ENCODE assay signal across 11 mouse cellular contexts in the genomic region with DNA sequence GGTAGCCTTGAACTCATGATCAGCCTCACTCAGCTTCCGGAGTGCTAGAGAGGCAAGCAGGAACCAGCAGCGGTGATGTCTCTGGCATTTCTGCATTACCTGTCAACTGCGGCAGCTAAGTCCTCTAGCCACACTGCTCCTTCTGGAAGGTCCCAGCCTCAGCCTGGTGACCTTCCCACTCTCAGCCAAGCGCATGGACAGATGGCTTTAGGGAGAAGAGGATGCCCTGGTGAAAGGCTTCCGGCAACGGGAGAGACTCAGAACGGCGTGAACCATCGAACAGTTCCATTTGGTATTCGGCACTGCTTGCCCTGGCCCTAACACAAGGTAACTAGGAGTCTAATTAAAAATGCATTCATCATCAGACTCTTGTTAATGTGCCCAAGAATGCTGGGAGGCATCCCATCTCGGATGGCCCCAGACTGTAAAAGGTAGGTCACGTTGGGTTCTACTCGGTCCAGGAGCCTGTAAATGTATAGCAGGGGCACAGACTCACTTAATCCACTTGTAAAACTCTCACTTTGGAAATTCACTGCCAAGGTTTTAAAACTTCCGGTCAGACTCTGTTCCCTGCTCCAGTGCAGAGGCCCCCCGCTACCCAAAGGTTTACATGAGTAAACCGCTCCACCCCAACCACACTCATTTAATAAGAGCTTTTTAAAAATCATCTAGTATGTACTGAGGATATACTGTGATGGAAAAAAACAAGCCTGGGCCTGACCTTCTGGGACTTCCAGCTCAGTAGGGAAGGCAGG. TPM values are rescaled to one million over a fixed set of nuclear protein-coding genes. Genes with fewer than 3 reads are reported as not detected.
DNase-seq lines count a peak whose midpoint lies in the region; ATAC-seq and TF ChIP-seq lines count a peak whose summit lies in the region.
"Had no signal": no experiment of that assay in that cellular context is flagged by ENCODE, and none has a peak within 500 bp of the region (broad histone marks: within the 10 kb centered on the region; RNA-seq: fewer than 3 reads in every experiment).

No protein-coding gene starts in this region.

- no peaks in the 10 kb centered on the region for H3K9me3 ChIP-seq in lung, embryonic 16.5 days (ENCODE audit: control insufficient read depth, low read length)
- H3K9me3 ChIP-seq in forebrain, embryonic 11.5 days (ENCODE audit: control insufficient read depth, low read length): no peaks in the 10 kb centered on the region
- no peaks in the 10 kb centered on the region for H3K9me3 ChIP-seq in intestine, postnatal 0 days (ENCODE audit: control insufficient read depth)
- no peaks in the 10 kb centered on the region for H3K9me3 ChIP-seq in stomach, postnatal 0 days (ENCODE audit: control insufficient read depth, low read length)
- H3K9me3 ChIP-seq: liver, embryonic 13.5 days had no signal

- 78% methylated on average over 16 of the region's 16 CpGs for WGBS in lung, embryonic 16.5 days
- WGBS in forebrain, embryonic 11.5 days: 80% methylated on average over 16 of the region's 16 CpGs
- whole genome bisulfite sequencing in intestine, postnatal 0 days: 80% methylated on average over 16 of the region's 16 CpGs
- WGBS in stomach, postnatal 0 days: 66% methylated on average over 16 of the region's 16 CpGs

- H3K36me3 ChIP-seq in lung, embryonic 16.5 days (ENCODE audit: control insufficient read depth, insufficient read depth, low read length): no peaks in the 10 kb centered on the region
- H3K36me3 ChIP-seq in forebrain, embryonic 11.5 days (ENCODE audit: control insufficient read depth, insufficient read depth, low read length): no peaks in the 10 kb centered on the region
- peaks cover 3% of the 10 kb centered on the region; the same call in 1 of the 2 replicates for H3K36me3 ChIP-seq in intestine, postnatal 0 days (ENCODE audit: control insufficient read depth, insufficient read depth)
- H3K36me3 ChIP-seq in stomach, postnatal 0 days (ENCODE audit: control insufficient read depth, insufficient read depth, low read length): no peaks in the 10 kb centered on the region
- H3K36me3 ChIP-seq: liver, embryonic 13.5 days had no signal

- H3K27ac ChIP-seq in lung, embryonic 16.5 days (ENCODE audit: low read length): peak overlapping the region; percentile 69
- peak overlapping the region; percentile 54; the same call in 1 of the 2 replicates for H3K27ac ChIP-seq in forebrain, embryonic 11.5 days (ENCODE audit: low read depth, low read length)
- peak overlapping the region; percentile 60 for H3K27ac ChIP-seq in intestine, postnatal 0 days (ENCODE audit: low read depth, low read length)
- peak overlapping the region; percentile 83 for H3K27ac ChIP-seq in stomach, postnatal 0 days (replicated peaks)
- H3K27ac ChIP-seq: liver, embryonic 13.5 days had no signal

- H3K4me3 ChIP-seq in lung, embryonic 16.5 days (ENCODE audit: low read length): no peak overlapping the region
- no peak overlapping the region for H3K4me3 ChIP-seq in forebrain, embryonic 11.5 days (ENCODE audit: low read depth, low read length)
- no peak overlapping the region for H3K4me3 ChIP-seq in intestine, postnatal 0 days (ENCODE audit: low read depth, low read length)
- H3K4me3 ChIP-seq in stomach, postnatal 0 days (ENCODE audit: low read depth, low read length): no peak overlapping the region
- H3K4me3 ChIP-seq: liver, embryonic 13.5 days had no signal

- no peak for TF ChIP-seq EP300 in stomach, postnatal 0 days (optimal IDR thresholded peaks at IDR 0.05)

- no peak for TF ChIP-seq CTCF in intestine, postnatal 0 days (IDR thresholded peaks at IDR 0.05; ENCODE audit: low read depth)
- no peak for TF ChIP-seq CTCF in stomach, postnatal 0 days (IDR thresholded peaks at IDR 0.05; ENCODE audit: low read depth)

- H3K9ac ChIP-seq in lung, embryonic 16.5 days (ENCODE audit: low read length): peak overlapping the region; percentile 45; the same call in 1 of the 2 replicates
- H3K9ac ChIP-seq in forebrain, embryonic 11.5 days (ENCODE audit: low read length): no peak overlapping the region
- H3K9ac ChIP-seq in intestine, postnatal 0 days (ENCODE audit: low read depth, low read length): no peak overlapping the region
- H3K9ac ChIP-seq in stomach, postnatal 0 days (ENCODE audit: low read length): 0 out of 2 replicates have a peak overlapping the region, but pooled peaks have one; percentile 8
- H3K9ac ChIP-seq: liver, embryonic 13.5 days had no signal

- no peak for DNase-seq in lung, postnatal 25 days (ENCODE audit: low spot score)
- no peak for DNase-seq in forebrain, embryonic 11.5 days (ENCODE audit: low spot score)
- no peak for DNase-seq in stomach, postnatal 0 days (ENCODE audit: low spot score)
- DNase-seq in left cerebral cortex, adult 11 months (ENCODE audit: low spot score): no peak
- no peak for DNase-seq in right cerebral cortex, postnatal 14 days
- DNase-seq: adrenal gland, adult 8-10 months; heart, postnatal 4 days; liver, embryonic 13.5 days had no signal

- peak; percentile 43 for ATAC-seq in lung, embryonic 16.5 days (ENCODE audit: low read depth)
- no peak for ATAC-seq in forebrain, embryonic 11.5 days (replicated peaks; ENCODE audit: low FRiP score)
- no peak for ATAC-seq in intestine, postnatal 0 days
- no peak for ATAC-seq in stomach, postnatal 0 days (ENCODE audit: low FRiP score, low TSS enrichment)
- ATAC-seq in activated CD4-positive, CD25-positive, alpha-beta regulatory T cell, adult 4 months: no peak

- H3K4me2 ChIP-seq in lung, embryonic 16.5 days (ENCODE audit: low read depth, low read length): no peak overlapping the region
- no peak overlapping the region for H3K4me2 ChIP-seq in forebrain, embryonic 11.5 days (ENCODE audit: low read depth, low read length, severe bottlenecking)
- 0 out of 2 replicates have a peak overlapping the region, but pooled peaks have one; percentile 3 for H3K4me2 ChIP-seq in intestine, postnatal 0 days (replicated peaks; ENCODE audit: low read depth)
- no peak overlapping the region for H3K4me2 ChIP-seq in stomach, postnatal 0 days (replicated peaks; ENCODE audit: low read depth)
- H3K4me2 ChIP-seq: liver, embryonic 13.5 days had no signal

- H3K4me1 ChIP-seq in lung, embryonic 16.5 days (replicated peaks; ENCODE audit: control insufficient read depth, insufficient read depth, low read length): peaks cover 19% of the 10 kb centered on the region
- H3K4me1 ChIP-seq in forebrain, embryonic 11.5 days (replicated peaks; ENCODE audit: control insufficient read depth, insufficient read depth, low read length): peaks cover 8% of the 10 kb centered on the region
- peaks cover 3% of the 10 kb centered on the region; the same call in 1 of the 2 replicates for H3K4me1 ChIP-seq in intestine, postnatal 0 days (replicated peaks; ENCODE audit: control insufficient read depth, insufficient read depth, low read length)
- 0 out of 2 replicates have a peak, but pooled peaks cover 2% of the 10 kb centered on the region for H3K4me1 ChIP-seq in stomach, postnatal 0 days (replicated peaks; ENCODE audit: control insufficient read depth, insufficient read depth)
- H3K4me1 ChIP-seq: liver, embryonic 13.5 days had no signal

- H3K27me3 ChIP-seq in lung, embryonic 16.5 days (ENCODE audit: control insufficient read depth, insufficient read depth, low read depth, low read length): no peaks in the 10 kb centered on the region
- H3K27me3 ChIP-seq in forebrain, embryonic 11.5 days (ENCODE audit: control insufficient read depth, insufficient read depth, low read length): no peaks in the 10 kb centered on the region
- H3K27me3 ChIP-seq in intestine, postnatal 0 days (replicated peaks; ENCODE audit: control insufficient read depth, insufficient read depth, low read length): no peaks in the 10 kb centered on the region
- no peaks in the 10 kb centered on the region for H3K27me3 ChIP-seq in stomach, postnatal 0 days (ENCODE audit: control insufficient read depth, insufficient read depth, low read length)
- H3K27me3 ChIP-seq: liver, embryonic 13.5 days had no signal

RNA-seq across cellular contexts. Expression of a gene that starts 37.7 kb away (rescaled TPM):
- 21.6 and 21.8 TPM in 2 replicates for polyA plus RNA-seq in lung, embryonic 16.5 days (2015; fragmentation: Nextera tagmentation; extraction: Ambion mirVana)
- 12.2 and 15.9 TPM in 2 replicates for polyA plus RNA-seq in forebrain, embryonic 11.5 days (2014; fragmentation: Nextera tagmentation; extraction: Ambion mirVana)
- 22.0 and 25.6 TPM in 2 replicates for polyA plus RNA-seq in intestine, postnatal 0 days (2015; fragmentation: Nextera tagmentation; extraction: Ambion mirVana)
- polyA plus RNA-seq in stomach, postnatal 0 days (2015; fragmentation: Nextera tagmentation; extraction: Ambion mirVana): 9.7 TPM in 2 replicates
- 1 to 10 TPM; 2.4 to 5.0 TPM for polyA plus RNA-seq in activated CD4-positive, CD25-positive, alpha-beta regulatory T cell, adult 4 months (2017; shearing (Covaris generic))

Comparison
In these comparisons a context has a peak if more than half of its experiments do, and no peak if none do; other contexts are left out.
1. H3K9ac ChIP-seq: peak in lung, embryonic 16.5 days (single experiment) and stomach, postnatal 0 days (single experiment); none in forebrain, embryonic 11.5 days (single experiment) and intestine, postnatal 0 days (single experiment).
2. Peak in every context shown above with its lines, with median percentiles within 50 percentile points of each other: H3K27ac ChIP-seq.